Mouse (Mus musculus) ES-E14 (cell line): Measurements from ENCODE around the gene Dnajb8. TPM values are rescaled to one million over a fixed set of nuclear protein-coding genes. Genes with fewer than 3 reads are reported as not detected.

Experiments used
- DNase-seq: peaks from one replicate; pipeline ENCODE4 v3.0.0-alpha.2; 2013; ENCODE audit warnings: low read depth, low spot score
- H3K27ac ChIP-seq: 2 replicates; pipeline ENCODE4 v1.5.1; 2012; ENCODE audit warnings: low read depth, mild to moderate bottlenecking, low read length, moderate library complexity, mixed read lengths; ENCODE audit not compliant: poor library complexity, insufficient read depth, severe bottlenecking
- H3K36me3 ChIP-seq: 2 replicates; pipeline ENCODE4 v1.6.1; 2012; ENCODE audit warnings: mild to moderate bottlenecking, low read length, moderate library complexity, mixed read lengths; ENCODE audit not compliant: control insufficient read depth, poor library complexity, insufficient read depth, severe bottlenecking
- H3K4me1 ChIP-seq, 2 experiments: fragments of 150-350 bp in 1 of 2; sonication (generic) in 1 of 2; 2 replicates each; pipeline ENCODE4 v1.6.1; 2012; ENCODE audit warnings: low read length in 2 of 2, mild to moderate bottlenecking in 1 of 2, mixed read lengths in 1 of 2; ENCODE audit not compliant: control insufficient read depth in 2 of 2, insufficient read depth in 2 of 2, poor library complexity in 1 of 2
- H3K4me3 ChIP-seq, 2 experiments: fragments of 150-350 bp in 1 of 2; sonication (generic) in 1 of 2; 2 replicates each; pipeline ENCODE4 v1.5.1; 2012; ENCODE audit warnings: low read length in 2 of 2, low read depth in 1 of 2, mild to moderate bottlenecking in 1 of 2, mixed read lengths in 1 of 2; ENCODE audit not compliant: insufficient read depth in 1 of 2, poor library complexity in 1 of 2, severe bottlenecking in 1 of 2
- H3K9ac ChIP-seq: 2 replicates; pipeline ENCODE4 v1.6.1; 2012; ENCODE audit warnings: low read depth, mild to moderate bottlenecking, low read length, mixed read lengths; ENCODE audit not compliant: poor library complexity, insufficient read depth, severe bottlenecking
- H3K9me3 ChIP-seq: fragments of 150-350 bp; sonication (generic); 2 replicates; pipeline ENCODE4 v1.6.1; 2012; ENCODE audit warnings: low read depth, mild to moderate bottlenecking, low read length; ENCODE audit not compliant: control insufficient read depth, insufficient read depth
- CHD2 ChIP-seq: IDR thresholded peaks from 2 replicates; pipeline ENCODE4 v1.6.1; 2014; ENCODE audit warnings: mild to moderate bottlenecking, low read depth, low read length, inconsistent platforms
- HCFC1 ChIP-seq: IDR thresholded peaks from 2 replicates; pipeline ENCODE4 v1.6.1; 2012; ENCODE audit warnings: low read length, inconsistent platforms, borderline replicate concordance; ENCODE audit not compliant: insufficient read depth
- MAFK ChIP-seq: IDR thresholded peaks from 2 replicates; pipeline ENCODE4 v1.6.1; 2014; ENCODE audit warnings: mild to moderate bottlenecking, low read depth, low read length, inconsistent platforms; ENCODE audit not compliant: insufficient read depth
- ZC3H11A ChIP-seq: IDR thresholded peaks from 2 replicates; pipeline ENCODE4 v1.6.1; 2012; ENCODE audit warnings: low read depth, mild to moderate bottlenecking, inconsistent platforms, low read length, borderline replicate concordance
- ZNF384 ChIP-seq: IDR thresholded peaks from 2 replicates; pipeline ENCODE4 v1.6.1; 2012; ENCODE audit warnings: low read depth, low read length, inconsistent platforms
- in situ Hi-C, 2 experiments: fragments of 600-800 bp; cut with MboI; formaldehyde crosslinking; loops; one replicate each; pipeline ENCODE4 v1.15.1; 2025; ENCODE audit warnings: low sequenced_read_pairs in 2 of 2, inconsistent platforms in 1 of 2; ENCODE audit not compliant: unreplicated experiment in 2 of 2
- total RNA-seq: library from RNA; depleted of rRNA; stranded (reverse); fragments of 300-350 nt; gene quantifications from 2 replicates; pipeline ENCODE4 v1.2.3, GENCODE M21; 2012

Gene Dnajb8
- total RNA-seq, 1 experiment, result not detected

DNA sequence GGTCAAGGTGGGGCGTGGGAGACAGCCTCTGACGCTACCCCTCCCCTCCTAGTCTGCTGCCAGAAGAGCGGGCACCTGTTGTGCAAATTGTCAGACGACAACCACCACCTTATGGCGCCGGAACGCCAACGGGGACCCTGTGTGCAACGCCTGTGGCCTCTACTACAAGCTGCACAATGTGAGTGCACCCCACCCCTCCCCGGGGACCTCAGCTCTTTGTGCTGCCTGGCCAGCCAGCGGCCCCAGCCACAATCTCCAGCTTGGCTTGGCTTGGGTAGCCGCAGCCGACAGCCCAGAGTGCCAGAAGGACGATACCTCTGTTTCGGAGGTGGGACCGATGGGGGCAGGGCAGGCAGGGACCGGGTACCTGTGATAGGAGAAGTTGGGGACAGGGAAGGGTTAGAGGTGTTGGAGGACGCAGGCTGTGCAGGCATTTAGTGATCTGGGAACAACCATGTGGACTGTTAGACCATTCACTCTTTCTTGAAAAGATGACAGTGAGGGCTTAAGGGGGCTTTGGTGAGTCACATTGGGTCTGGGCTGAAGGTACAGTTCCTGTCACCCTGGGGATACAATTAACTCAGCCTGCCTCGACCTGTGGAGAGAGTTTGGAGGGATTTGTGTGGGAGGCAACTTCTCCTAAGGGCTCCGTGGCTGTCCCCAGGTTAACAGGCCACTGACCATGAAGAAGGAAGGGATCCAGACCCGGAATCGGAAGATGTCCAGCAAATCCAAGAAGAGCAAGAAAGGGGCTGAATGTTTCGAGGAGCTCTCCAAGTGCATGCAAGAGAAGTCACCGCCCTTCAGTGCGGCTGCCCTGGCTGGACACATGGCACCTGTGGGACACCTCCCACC is 17.3 kb upstream of the Dnajb8 start:
- Histone ChIP-seq H3K4me1 (peaks cover 3 to 13% of the 10 kb centered on the region in 2 experiments; a peak in 3 of 4 replicates), H3K9me3 (no peaks in the 10 kb centered on the region), H3K36me3 (no peaks in the 10 kb centered on the region), H3K9ac (no peak overlapping the region), H3K4me3 (no peak overlapping the region; a peak in 1 of 4 replicates), H3K27ac (no peak overlapping the region)
- no peak for DNase-seq
- TF ChIP-seq ZNF384 (no peak), CHD2 (no peak), HCFC1 (no peak), MAFK (no peak), ZC3H11A (no peak)
- in situ Hi-C loops, result no loop called here

DNA sequence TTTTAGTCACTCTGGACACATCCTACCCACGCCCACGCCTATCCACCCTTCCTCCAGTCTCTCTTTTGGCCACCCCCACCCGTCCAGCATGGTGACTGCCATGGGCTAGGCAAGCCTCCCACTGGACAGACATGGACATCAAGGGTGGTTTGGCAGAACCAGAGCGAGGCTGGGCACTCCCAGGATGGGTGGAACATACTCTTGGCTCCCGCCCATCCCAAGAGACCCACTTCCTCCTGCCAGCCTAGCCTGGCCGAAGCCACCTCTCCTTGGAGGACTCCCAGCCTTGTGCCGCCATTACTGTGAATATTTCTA is 16.7 kb upstream of the Dnajb8 start:
- DNase-seq, result no peak
- Histone ChIP-seq H3K9ac (no peak overlapping the region), H3K27ac (no peak overlapping the region), H3K9me3 (no peaks in the 10 kb centered on the region), H3K36me3 (no peaks in the 10 kb centered on the region), H3K4me3 (no peak overlapping the region), H3K4me1 (peaks cover 3 to 15% of the 10 kb centered on the region in 2 experiments; a peak in 3 of 4 replicates)
- in situ Hi-C loops, result no loop called here
- TF ChIP-seq MAFK (no peak), ZNF384 (no peak), HCFC1 (no peak), CHD2 (no peak), ZC3H11A (no peak)

DNA sequence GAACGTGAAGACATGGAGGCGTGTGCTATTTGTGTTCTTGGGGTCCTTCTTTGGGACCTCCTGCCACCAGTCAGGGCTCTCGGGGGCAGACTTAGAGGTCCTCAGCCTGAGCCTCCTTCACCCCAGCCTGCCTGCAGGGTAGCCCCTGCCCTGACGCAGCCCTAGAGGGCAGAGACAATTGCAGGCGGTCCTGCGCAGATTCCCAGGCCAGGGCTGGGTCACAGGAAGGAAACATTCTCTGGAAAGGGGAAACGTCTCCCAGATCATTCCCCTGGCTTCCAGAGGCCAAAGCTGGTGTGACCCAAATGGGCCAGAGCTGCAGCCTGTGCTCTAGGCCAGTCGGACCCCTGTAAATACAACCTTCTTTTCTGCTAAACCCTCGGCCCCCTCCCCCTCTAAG is 16.1 kb upstream of the Dnajb8 start:
- in situ Hi-C loops, result no loop called here
- no peak overlapping the region for H3K27ac ChIP-seq

DNA sequence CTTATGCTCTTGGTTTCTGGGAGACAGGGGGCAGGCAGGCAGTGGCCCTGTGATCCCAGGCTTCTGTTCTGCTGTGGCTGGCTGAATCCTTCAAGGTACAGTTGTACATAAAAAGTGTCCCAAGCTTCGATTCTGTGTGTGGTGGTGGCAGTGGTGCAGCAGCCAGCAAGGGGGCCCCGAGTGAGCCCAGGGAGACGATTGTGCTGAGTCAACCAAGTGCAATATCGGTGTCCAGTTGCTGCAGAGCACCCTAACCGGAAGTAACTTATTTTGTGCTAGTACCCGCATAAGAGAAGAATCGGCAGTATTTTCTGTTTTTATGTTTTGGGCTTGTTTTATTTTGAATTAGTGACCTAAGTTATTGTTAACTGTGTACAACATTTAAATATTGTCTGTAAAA is 15.5 kb upstream of the Dnajb8 start:
- DNase-seq, result no peak
- Histone ChIP-seq H3K4me1 (peaks cover 3 to 12% of the 10 kb centered on the region in 2 experiments; a peak in 3 of 4 replicates), H3K9ac (no peak overlapping the region), H3K9me3 (no peaks in the 10 kb centered on the region), H3K36me3 (no peaks in the 10 kb centered on the region), H3K4me3 (no peak overlapping the region), H3K27ac (no peak overlapping the region)
- in situ Hi-C loops, result no loop called here
- TF ChIP-seq HCFC1 (no peak), ZC3H11A (no peak), ZNF384 (no peak), CHD2 (no peak), MAFK (no peak)

More for the DNA sequence above, 16.1 kb upstream of the Dnajb8 start:
- peaks cover 3 to 15% of the 10 kb centered on the region in 2 experiments; a peak in 3 of 4 replicates for H3K4me1 ChIP-seq
- no peaks in the 10 kb centered on the region for H3K36me3 ChIP-seq
- no peak overlapping the region for H3K9ac ChIP-seq
- H3K4me3 ChIP-seq, result no peak overlapping the region
- TF ChIP-seq ZNF384, result no peak
- DNase-seq, result no peak
- H3K9me3 ChIP-seq, result no peaks in the 10 kb centered on the region
